Mouse (Mus musculus) MN1 (cell line): ENCODE data around the gene Cend1.

Experiments
- DNase-seq: peaks from one replicate; pipeline ENCODE4 v3.0.0-alpha.2; 2016; ENCODE audit warnings: low spot score

Cend1 gene

DNA sequence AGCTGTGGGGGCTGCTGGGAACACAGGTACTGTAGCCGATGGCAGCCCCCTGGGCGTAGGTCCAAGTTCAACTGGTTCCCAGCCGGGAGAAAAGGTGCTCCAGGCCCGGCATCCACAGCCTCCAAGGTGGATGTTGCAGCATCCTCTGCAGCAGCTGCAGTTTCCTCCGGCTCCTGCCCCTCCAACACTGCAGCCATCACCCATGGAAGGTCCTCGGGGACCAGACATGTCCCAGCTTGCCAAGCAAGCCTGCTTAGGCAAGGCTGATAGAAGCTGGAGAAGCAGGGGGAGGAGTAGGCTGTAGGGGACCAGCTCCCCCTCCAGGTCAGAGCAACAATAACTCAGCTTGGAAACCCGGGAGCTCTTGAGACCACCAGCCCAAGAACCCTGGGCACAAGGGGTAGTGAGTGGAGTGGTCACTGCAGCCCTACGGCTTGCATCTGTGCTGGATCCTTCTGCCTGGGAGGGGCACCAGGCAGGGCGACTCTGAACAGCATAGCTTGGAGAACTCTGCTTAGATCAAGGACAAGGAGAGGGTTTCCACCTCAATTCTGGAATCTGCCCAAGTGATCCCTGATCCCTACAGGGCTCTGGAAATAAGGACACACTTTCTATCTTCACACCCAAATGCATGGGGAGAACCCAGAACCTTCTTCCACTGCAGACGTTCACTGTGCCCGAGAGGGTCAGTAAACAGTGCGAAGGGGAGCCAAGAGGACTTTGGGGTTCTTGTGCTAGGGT lies 14.0 kb upstream of the Cend1 start:
- DNase-seq = peak; percentile 72

DNA sequence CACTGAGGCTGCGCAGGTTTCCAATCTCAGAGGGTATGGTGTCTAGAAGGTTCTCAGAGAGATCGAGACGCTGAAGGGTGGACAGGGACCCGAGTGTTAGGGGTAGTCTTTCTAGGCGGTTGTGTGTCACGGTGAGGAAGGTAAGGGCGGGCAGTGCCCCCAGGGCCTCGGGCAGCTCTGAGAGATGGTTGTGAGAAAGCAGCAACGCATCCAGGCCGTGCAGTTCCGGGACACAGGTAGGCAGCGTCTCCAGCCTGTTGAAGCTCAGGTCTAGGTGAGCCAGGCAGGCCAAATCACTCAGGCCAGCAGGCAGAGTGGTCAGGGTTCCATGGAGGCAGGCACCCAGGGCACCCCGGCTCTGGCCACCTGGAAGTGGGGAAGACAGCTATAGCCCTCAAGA lies 12.9 kb upstream of the Cend1 start:
- no peak for DNase-seq

DNA sequence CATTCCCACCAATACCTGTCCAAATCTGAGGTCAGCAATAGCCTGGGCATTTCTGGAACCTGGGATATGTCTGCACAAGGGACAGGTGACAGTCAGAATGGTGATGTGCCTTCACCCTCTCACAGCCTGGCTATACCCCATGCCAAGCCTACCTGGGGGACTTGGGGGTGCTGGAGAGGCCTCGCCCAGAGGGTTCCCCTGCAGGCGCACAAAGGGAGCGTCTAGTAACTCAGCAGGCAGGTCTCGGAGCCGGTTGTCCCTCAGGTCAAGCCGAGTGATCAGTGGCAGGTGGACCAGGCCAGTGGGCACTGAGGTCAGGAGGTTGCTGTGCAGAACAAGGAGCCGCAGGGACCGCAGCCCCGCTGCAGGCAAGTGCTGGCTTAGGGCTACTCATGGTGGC lies 12.2 kb upstream of the Cend1 start:
- no peak for DNase-seq

DNA sequence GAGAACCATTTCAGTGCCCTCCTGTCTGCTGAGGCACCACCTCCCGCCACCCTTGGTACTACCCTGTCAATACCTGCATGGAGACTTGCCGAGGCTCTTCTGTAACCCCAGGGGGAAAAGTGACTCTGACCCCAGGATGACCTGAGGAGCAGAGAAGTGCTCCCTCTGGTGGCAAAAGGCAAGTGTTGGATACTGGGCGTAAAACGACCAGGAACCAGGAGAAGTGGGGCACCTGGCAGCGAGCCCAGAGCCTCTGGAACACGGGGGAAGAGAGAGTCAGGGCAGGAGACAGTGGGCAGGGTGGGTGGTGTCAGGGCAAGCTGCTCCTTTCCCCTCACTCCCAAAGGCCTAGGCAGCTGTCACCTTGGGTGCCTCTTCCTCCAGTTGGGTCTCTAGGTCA lies 11.3 kb upstream of the Cend1 start:
- peak; percentile 83 for DNase-seq

DNA sequence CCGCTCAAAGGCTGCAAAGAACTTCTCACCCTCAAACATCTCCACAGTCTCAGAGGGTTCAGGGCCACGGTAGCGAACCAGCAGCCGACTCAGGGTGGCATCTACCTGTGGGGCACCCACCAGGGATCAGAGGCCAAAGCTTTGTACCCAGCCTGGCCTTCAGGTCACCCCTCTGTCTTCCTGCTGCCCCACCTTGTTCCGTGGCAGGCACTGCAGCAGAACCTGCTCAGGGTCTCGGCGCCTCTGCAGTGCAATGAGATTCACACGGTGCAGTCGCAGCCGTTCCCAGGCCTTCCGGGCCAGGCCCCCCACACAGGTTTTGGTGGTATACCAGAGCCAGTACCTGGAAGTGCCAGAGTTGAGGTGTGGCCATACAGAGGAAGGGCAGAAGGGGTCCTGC lies 10.5 kb upstream of the Cend1 start:
- DNase-seq = no peak

DNA sequence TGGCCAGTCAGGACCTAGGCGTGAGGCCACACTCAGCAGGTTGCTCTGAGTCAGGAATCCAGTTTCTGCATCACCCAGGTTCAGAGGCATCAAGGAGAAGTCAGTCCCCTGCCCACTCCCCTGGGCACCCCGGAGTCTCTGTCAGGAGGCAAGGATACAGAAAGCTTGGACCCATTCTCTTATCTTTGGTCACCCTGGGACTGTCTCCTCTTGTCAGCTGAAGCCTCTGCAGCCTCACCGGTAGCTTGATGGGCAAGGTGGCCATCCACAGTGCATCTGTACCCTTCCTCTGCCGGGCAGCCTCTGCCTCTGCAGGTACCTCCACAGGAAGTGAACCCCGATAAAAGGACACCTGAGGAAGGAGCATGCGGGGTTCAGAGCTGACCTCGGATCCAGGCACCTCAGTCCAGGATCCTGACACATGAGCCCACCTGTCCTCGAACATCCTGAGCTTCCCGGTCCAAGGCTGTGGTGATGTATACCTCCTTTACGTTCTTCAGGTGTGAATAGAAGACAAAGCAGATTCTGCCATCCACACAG lies 9.9 kb upstream of the Cend1 start:
- no peak for DNase-seq

DNA sequence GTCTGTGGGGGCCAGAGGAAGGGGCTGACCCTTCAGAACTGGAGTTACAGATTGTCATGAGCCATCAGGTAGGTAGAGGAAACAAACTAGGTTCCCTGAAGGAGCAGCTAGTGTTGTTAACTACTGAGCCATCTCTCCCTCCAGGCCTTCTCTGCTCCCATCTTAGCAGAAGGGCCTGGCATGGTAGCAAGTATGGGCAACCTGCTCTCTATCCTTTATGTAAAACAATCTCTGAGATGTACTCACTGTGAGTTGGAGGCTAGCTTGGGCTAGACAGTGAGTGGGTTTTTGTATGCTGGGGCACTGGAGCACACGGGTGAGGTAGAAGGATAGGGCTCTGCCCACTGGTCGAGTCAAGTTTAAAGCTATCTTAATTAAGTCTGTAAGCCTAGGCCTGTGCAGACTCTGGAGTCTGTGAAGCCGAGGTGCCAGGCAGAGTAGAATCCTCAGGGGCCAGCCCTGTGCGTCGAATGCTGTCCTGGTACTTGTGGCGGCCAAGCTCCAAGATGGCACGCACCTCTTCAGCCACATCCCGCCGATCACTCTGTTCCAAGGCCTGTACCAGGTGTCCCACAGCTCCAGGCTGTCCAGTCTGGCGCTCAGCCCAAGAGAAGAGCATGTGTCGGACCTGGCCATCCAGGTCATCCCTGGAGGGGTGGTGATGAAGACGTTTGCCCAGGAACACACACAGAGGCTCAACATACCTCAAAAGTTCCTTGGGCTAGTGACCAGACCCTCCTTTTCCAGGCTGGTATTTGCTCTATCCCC lies 9.1 kb upstream of the Cend1 start:
- DNase-seq = no peak

DNA sequence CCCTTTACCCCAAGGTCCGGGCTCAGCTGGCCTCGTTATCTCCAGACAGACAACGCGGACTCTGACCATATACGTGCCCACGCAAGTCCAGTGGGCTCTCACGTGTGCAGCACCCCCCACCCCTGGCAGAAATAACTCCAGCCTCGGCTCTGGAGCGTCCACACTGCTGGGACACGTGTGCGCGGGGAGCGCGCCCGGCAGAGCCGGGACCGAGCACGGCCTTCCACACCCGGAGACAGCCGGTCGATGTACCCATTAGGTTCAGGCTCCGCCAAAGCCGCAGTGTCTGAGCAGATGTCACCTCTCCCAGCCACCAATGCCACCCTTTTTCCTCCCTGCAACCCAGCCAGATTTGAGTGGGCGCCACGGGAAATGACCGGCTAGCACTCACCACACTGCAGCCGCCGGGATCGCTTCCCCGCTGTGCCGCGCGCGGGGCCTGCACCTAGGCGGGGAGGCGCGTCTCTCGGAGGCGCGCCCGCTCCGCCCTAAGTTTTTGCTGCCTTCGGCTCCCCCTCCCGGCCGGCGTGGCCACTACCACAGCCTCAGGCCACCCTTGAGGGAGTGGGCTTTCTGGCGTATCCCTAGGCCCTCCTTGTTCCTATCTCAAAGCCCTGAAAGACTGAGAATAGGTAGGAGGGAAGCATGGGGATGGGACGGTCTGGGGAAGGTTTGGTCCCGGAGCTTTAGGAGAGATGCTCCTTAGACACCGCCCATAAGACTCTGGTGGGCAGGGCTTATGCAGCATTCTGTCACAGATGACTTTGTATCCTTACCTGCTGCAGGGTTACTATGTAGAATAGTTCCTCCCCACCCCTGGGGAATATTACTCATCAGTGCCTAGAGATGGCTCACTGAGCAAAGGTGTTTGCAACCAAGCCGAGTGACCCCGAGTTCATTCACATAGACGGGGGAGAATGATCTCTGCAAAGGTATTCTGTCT lies 8.2 kb upstream of the Cend1 start, which contains the start of gene Slc25a22:
TSS of gene Slc25a22 (minus strand) at position 715 of the 943 bp plus-strand sequence.
- peak; percentile 86 for DNase-seq

DNA sequence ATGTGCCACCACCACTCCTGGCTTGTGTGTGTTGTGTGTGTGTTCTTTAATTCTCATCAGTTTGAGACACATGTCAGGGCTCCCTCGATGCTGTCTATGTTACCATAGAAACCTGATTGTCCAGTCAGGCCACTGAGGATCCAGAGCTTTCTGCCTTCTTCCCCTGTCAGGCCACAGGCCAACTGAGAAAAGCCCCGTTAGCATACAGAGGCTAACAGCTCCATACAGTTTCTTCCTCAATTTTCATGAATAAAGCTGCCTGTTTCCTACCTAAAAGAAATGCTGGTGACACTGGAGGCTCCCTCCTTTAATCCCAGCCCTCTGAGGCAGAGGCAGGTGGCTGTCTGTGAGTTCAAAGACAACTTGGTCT lies 7.2 kb upstream of the Cend1 start:
- no peak for DNase-seq

DNA sequence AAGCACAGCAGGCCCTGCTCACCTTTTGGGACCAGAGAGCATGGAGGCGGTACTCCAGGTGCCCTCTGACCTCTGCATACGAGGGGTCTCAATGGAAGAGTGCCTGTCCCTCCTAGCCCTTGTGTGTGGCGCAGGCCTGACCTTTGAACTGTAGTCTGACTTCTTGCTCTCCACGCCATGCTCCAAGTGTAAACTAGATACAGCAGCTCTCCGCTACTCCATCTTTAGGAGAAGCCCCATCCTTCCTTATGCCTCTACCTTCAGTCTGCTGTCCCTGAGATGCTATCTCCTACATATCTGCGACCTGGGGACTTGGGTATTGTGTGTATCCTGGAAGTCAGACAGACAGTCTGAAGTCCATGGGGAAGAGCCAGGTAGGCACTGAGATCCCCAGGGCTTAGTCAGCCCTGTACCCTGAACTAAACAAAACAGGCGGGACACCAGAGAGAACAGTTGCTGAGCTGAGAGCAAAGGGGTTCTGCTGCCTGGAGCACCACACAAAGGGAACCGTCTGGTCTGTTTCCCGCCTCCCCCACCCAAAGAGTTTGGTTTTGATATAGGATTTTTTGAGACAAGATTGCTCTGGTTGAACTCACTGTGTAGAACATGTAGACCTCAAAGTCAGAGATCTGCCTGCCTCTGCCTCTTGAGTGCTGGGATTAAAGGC lies 6.7 kb upstream of the Cend1 start:
- DNase-seq = no peak

DNA sequence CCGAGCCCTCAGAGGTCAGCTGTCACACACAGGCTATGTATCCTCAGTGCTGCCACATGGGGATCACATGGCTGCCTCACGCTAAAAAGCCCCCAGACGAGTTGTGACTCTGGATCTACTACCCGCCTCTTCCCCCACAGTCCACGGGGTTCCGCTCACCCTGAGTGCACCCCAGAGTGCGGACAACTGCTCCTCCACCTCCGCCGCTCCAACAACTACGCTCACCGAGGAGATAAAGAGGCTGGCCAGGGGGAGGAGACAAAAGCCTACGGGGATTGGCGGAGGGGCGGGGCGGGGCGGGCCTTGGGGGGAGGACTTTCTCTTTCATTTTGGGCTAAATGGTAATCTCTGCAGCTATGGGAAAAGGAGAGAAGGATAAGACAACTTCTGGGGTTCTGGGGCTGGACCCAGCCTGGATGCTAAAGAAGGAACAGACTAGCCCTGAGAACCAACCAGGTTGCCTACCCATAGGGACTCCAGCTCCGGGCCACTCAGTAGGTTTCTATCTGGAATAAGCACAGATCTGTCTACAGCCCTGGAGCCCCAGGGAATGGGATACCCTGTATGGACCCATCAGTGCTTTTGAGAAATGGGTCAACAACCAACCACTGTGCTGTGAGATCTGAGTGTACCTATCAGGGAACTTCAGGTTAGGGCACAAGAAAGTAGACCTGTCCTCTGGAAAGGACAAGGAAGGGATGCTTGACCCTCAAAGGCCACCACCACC lies 6.0 kb upstream of the Cend1 start:
- DNase-seq = peak; percentile 59

DNA sequence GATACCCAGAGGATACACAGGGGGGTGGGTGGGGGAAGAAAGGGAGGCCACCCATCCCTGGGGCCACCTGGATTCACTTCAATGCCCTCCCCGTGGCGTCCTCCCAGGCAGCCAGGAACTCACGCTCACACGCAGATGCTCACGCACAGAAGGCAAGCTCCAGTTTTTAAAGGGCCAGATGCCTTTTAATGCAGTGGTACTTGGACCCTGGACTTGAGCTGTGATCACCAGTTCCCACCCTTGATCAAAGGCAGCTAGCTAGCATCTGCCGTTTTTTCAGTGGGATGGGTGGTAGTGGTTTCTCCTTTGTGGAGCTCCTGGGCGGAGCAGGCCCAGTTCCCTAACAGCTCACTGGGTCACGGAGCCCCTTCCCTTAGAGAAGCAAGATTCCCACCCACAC lies 5.2 kb upstream of the Cend1 start:
- DNase-seq = no peak

DNA sequence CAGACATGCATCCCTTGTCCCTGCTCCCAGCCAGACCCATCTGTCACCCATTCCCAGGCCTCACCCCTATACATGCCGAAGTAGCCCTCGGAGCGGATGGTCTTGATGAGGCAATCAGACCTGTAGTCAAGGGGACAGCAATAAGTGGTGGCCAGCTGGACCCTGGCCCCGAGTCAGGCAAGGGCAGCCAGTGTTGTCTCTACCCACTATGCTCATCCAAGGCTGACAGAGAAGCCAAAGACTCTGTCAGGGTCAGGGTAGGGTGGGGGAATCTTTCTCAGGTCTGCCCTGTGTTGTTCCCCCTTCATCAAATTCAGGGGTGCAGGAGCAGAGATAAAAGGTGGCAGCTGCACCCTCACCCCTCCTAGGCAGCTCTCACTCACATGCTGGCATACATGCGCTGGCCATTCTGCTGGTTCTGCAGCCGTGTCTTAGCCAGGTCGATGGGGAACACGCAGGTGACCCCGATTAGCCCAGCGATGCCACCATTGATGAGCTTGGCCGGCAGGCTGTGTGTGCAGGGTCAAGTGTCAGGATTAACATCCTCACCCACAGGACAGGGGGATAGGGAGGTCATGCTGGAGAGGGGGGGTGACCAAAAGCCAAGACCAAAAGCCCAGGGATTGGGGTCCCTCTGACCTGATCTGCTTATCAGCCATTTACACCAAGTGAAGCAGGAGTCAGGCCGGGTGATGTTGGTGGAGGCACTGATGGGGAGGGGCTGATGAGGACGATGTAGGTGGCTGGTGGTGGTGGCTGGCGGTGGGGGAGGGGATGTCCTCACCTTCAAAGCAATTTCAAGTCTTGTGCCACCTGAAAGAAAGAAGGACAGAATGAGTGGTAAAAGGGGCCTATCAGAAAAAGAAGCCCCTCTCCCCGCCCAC lies 4.5 kb upstream of the Cend1 start:
- no peak for DNase-seq

DNA sequence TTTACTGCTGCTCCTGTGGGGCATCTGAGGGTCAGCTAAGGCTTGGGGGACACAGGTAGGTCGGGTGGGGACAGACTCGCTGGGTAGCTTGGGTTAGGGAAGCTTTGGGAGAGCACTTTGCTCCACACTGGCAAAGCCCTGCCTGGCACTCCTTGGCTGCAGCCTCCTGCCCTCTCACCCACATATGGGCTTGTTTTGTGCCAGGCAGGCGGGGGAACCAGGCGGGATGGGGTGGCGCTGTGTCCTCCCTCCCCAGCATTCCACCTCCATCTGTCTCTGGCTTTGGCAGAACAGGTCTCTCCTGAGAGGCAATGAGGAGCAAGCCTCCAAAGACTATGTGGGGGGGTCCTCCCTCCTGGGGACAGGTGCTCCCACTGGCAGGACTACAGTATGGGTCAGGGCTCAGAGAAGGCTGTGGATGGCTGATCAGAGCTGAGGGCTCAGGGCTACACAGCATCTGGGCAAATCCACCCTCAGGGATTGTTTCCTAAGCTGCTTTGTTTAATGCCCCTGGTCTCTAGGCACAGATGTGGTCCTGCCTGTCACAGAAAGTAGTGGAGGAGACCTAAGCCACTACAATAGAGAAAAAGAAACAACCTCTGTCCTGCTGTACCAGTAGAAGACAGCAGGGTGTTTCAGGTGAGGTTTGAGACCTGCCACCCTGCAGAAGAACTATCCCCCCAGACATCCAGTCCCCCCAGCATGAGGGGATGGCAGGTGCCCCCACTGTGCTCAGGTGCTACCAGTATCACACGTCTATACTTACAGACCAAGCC lies 3.6 kb upstream of the Cend1 start:
- DNase-seq = no peak

DNA sequence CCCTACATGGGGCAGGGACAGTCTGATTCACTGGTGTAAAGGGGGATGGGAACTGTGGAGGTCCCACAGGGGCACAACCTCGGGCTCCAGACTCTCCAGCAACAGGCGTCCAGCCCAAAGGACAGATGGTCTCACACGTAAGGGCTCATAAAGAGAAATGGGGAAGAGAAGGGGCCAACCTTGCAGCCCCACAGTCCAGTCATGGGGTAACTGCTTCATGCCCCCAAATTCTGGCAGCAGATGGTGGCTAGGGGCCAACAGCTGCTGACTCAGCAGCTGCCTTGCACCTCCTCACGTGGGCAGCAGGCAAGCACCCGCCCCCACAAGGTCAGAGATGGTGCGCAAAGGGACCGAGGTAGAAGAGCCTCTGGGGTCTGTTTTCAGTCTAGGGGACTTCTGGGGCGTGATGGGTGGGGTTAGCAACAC lies 2.9 kb upstream of the Cend1 start:
- no peak for DNase-seq

DNA sequence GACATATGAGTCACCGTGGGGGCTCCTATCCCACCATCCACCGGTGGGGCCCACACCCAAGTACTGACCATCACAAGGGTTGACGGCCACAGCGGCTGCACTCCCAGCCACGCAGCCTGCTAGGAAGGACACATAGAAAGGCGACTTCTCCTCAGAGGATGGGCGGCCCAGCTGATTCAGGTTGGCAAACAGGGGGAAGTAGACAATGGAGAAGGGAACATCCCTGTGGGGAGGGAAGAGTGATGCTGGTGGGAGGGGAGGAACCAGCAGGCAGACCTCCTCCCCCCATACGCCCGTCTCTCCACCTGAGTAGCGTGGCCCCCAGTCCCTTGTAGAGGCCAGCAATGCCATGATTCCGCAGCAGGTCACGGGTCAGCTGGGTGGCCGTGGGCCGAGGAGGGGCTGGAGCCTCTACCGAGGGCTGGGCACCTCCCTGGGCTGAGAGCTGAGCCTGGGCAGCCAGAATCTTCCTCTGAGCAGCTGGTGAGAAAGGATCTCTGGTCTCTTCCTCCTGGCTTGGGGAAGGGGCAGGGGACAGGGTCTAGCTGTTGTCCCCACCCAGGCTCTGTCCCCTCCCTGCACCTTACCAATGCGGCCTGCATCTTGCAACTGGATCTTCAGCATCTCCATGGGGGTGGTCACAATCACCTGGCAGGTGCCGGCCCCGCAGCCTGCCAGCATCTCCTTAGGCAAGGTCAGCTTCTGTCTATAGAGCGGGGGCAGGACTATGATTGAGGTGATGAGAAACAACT lies 2.3 kb upstream of the Cend1 start:
- DNase-seq = no peak

DNA sequence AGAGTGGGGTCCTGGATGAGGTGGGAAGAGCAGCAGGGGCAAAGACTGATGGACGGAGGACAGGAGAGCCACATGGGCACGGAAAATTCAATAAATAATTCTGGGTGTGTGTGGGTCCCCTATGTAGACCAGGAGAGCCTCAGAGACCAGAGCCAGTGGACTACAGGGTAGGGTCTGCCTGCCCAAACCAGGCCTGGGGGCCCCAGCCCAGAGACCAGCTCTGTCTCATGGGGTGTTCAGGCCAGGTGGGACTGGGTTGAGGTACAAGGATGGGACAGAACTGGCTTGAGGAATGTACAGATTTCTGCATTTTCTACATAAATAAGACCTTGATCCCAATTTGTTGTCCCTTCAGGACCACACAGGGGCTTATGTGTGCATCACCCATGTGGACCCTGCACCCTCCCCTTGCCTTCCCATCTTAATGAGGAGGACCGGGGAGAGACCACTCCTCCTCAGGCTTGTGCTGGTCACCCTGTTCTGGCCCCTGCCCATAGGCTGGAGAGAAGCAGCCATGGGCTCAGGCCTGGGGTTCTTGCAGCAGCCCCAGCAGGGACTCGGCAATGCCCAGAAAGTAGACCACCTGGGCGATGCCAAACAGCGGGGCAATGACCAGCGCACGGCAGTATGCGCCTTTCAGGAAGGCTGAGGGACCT lies 1.4 kb upstream of the Cend1 start:
- no peak for DNase-seq
